Mouse (Mus musculus) urinary bladder, postnatal 14 days (tissue): ENCODE data around the gene Sdf2.
A peak's percentile ranks its signal among the peaks of the same experiment; 100 is the strongest.

ENCODE experiments used
- DNase-seq: peaks from one replicate; pipeline ENCODE4 v3.0.0; 2021; ENCODE audit warnings: low spot score

Sdf2 gene

DNA sequence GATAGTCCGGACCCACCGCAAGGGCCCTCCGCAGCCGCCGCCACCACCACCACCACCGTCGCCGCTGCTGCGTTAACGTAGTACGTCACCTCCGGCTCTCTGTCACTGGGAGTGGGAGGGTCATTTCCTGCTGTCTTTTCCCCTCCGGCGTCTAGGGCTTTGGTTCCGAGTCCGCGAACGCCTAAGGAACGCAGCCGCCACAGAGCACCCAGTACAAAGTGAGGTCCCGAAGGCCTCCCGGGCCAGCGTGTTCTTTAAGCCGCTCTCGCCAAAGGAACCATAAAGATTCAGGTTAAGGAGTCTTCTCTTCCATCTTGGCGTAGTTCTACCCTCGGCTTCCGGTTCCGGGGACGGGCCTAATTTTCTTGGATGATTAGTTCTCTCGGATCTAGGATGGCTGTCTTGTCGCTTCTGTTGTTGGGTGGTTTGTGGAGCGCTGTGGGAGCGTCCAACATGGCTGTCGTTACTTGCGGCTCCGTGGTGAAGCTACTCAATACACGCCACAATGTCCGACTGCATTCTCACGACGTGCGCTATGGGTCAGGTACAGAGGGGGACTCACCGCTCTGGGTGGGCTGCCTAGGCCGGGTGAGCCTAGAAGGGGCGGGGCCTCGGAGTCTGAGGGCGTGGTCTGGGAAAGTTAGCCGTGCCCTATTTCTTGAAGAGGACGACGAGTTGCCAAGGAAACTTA lies at the start of gene Sdf2, which contains the start of gene Supt6:
Gene Sdf2 (plus strand): TSS at position 120 of the 691 bp plus-strand sequence.
Gene Supt6 (minus strand): TSS at position 361 of the 691 bp plus-strand sequence.
- DNase-seq: peak; percentile 91

DNA sequence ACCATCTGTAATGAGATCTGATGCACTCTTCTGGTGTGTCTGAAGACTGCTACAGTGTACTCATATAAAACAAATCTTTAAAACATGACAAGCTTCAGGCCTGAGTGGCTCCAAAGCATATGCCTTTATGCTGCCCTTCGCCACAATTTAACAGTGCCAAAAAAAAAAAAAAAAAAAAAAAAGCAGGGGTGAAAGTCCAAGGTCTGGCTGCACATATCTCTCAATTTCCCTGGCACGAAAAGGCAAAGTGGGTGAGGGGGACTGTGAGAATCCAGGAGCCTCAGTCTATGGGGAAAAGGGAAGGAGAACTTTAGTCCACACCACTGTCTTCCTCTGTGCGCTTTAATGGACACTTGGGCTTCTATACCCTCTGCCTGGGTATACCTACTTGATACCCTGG lies 43.2 kb upstream of the Sdf2 start:
- DNase-seq: no peak

GRCm38 (mm10) chr11:78204287-78204686 lies 41.3 kb upstream of the Sdf2 start:
- DNase-seq: no peak

DNA sequence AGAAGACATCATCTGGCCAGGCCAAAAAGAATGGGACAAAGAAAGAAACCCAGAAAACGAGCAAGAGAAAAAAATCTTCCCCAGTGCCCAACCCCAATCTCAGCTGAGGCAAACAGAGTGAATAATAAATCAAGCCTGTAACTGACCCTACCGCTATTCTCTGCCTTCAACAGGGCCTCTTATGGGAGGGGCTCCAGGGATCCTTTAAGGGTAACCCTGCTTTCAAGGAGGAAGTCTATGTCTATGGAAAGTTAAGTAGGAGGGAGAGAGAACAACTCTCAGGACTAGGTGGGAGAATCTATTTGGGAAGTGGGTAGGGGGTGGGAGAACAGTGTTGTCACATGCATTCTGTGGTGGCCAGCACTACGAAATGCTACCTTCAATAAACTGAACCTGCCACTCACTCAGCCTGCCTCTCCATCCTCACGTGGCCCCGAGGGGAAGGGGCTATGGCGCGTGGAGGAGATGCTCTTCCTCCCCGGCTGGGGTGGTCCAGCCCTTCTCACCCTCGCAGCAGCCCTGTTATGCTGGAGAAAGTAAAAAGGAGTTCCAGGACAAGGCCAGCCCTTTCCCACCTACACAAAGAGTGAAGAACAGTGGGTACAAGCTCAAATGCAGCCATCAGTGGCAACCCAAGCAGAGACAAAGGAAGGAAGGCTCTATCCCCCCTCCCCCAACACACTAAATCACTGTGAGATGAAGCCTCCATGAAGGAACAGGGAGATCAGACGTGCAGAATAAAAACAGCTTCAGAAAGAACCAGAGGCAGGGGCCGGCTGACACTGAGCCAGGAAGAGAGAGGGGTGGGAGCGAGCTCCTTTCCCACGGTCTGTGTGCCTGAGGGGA lies 40.0 kb upstream of the Sdf2 start:
- no peak for DNase-seq

GRCm38 (mm10) chr11:78207190-78207589 lies 38.4 kb upstream of the Sdf2 start:
- DNase-seq: no peak

- no peak for DNase-seq
Measured at GRCm38 (mm10) chr11:78209886-78210285, 35.7 kb upstream of the Sdf2 start.

DNA sequence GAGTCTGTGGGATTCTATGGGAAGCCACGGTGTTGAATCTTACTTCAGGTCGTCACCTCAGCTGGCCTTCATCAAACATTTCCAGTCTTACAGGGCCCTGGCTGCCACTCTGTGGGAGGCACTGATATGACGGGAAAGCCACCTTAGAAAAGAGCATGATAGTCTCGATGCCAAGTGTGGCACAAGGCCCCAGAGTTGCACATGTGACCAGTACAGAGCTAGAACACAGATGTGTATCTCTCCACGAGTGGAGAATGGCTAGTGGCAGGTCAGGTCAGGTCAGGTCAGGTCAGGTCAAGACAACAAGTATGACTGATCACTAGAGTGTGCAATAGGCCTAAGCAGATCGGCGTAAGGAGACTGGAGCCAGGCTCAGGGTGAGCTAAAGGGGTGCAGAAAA lies 34.9 kb upstream of the Sdf2 start:
- no peak for DNase-seq

DNA sequence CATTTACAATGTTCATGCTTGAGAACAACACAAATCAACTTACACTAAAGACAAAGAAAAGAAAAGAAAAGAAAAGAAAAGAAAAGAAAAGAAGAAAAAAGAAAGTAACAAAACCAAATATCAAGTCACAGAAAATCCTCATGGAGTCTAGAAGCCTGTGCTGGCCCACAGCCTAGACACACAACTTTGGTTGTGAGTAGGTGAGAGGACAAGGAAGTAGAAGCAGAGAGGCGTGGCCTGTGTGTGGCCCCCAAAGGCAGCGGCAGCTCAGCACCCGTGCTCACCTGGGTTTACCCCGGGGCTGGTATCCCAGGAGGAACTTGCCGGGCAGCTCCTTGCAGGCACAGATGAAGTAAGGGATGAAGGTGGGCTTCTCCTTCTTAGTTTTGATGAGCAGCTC lies 34.0 kb upstream of the Sdf2 start:
- no peak for DNase-seq

DNA sequence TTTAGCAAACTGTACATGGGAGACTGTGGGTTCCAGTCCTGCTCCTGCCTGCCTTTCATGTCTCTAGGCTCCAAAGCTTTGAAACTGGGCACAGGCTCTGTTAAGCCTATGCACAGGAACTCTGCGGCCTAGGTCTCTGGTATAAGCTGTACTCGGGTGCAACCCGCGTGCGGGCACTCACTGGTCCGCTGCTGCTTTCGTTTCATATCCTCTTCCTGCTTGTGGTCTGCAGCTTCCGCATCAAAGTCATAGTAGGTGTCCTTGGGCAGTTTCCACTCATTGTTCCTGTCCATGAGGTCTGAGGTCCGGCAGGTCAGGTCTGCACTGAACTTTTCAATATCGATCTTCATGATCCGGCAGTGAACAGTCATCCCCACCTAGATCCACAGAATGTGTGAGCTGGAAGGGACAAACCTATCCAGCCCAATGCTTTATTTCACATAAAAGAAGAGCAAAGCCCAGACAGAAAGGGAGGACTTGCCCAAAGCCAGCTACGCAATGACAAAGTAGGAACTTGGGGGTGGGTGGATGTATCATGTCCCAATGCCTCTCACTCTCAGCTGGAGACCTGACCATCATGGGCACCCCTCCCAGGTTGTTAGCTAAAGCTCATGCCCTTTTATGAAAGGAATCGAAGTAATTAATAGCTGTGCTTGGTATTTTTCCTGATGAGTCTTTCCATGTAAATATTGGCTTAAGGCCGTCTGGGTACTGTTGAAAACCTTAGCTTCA lies 32.3 kb upstream of the Sdf2 start:
- DNase-seq: no peak

GRCm38 (mm10) chr11:78215709-78216317 lies 29.7 kb upstream of the Sdf2 start:
- no peak for DNase-seq

DNA sequence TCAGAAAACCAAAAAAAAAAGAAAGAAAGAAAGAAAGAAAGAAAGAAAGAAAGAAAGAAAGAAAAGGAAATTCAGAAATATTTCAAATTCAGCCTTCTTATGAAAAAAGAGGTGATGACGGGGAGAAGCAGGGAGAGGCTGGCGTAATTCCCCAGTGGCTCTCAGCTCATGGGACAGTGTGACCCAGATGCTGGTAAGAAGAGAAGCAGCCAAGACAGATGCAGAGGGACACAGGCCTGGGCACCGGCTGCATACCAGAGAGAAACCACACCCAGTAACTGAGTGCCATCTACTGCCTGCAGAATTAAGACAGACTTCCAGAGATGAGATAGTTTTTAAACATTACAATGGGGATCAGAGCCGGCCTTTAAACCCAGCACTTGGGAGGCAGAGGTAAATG lies 22.0 kb upstream of the Sdf2 start:
- DNase-seq: no peak

DNA sequence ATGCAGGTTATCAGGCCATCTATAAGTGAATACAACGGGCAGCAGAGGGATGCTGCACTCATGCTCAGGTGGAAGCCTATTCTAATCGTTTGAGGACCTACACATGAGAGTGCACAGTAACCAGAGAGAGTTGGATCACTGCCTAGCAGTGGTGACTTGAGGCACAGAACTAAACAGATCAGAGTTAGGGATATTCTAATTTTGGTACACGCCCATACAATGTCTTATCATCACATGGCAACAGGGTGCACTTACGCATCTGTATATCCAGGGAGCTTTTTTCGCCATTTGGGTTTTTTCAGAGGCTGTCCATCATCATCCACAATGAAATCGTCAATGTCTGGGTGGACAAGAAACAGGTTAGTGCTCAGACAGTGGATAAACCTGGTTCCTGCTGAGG lies 14.0 kb upstream of the Sdf2 start:
- no peak for DNase-seq

DNA sequence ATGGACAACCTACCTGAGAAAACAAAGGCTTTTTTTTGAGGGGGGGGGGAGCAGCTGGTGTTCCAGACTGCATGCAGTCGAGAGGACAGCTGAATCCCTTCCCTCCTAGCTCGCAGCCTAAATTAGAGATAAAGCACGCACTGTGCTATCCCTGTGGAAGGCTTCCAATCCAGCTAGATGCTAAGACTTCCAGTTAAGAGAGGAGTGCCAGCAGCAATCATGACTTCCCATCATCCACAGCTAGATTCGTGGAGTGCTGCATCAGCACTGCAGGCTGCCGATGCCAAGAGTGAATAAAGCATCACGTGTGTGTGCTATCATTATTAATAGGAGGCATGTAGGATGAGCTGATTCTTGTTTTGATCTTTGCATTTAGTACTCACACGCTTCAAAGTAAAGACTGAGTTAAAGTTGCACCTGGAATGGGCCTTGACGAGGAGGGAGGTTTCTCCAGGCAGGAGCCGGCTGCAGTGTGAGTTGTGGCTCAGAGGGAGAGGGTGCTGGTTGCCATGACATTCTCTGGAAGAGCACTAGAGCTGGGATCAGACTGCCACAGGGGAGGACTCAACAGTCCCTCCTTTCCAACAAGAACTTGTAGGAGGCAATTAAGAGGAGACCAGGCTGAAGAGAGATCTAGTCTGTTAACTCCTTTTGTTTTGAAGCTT lies 5.2 kb upstream of the Sdf2 start:
- DNase-seq: peak; percentile 15

- no peak for DNase-seq
Measured at GRCm38 (mm10) chr11:78245261-78245626, 302 bp upstream of the Sdf2 start.

DNA sequence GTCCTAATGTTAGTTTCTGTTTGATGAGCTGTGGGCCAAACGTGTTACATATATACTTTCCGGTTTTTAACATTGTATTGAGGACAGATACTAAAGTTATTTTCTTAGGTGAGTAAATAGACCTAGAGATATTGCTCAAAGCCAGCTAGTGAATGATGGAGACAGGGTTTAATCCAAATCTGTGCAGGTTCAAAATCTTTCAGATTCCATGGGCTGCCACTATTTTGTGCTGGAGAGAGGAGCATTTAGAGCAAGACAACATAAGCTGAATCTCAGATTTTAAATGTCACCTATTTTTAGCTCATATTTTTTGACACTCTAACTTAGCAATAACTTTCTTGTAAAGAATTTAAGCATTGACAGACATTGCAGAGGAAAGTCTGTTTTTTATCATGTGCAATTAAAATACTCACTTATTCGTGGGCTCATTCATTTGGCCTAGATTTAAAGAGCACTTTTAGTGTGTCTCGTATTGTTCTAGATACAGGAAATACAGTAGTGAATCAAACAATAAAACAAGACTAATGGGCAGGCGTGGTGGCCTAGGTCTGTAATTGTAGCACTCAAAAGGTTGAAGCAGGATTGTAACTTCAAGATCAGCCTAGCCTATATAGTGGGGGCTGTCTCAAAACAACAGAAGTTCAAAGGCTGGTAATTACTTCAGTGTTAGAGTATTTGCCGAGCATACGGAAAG lies 919 bp downstream of the Sdf2 start:
- DNase-seq: no peak

DNA sequence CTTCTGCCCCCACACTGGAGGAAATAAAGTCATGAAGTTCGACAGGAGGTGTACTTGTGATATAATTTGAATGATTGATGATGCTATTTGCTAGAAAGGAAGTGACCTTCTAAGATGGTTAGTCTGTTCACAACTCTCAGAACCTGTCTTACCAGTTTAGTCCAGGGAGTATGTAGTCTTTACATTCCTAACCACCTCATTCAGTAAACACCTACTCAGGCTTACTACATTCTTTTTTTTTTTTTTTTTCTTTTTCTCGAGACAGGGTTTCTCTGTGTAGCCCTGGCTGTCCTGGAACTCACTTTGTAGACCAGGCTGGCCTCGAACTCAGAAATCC lies 1.4 kb downstream of the Sdf2 start:
- DNase-seq: no peak

DNA sequence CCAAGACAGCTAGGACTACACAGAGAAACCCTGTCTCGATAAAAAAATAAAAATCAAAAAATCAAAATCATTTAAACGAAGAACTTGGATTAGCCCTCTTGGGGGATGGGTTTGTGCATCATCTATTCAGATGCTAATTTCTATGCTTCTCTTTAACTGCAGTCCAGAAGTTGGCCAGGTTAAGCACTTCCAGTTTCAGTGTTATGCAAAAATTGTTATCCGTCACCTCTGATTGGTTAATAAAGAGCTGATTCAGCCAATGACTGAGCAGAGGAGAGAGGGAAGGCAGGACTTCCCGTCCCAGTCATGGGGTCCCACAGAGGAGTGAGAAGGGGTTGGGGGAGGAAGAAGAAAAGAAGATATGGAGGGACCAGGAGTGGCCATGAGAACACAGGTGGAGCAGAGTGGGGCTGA lies 2.2 kb downstream of the Sdf2 start:
- DNase-seq: no peak

DNA sequence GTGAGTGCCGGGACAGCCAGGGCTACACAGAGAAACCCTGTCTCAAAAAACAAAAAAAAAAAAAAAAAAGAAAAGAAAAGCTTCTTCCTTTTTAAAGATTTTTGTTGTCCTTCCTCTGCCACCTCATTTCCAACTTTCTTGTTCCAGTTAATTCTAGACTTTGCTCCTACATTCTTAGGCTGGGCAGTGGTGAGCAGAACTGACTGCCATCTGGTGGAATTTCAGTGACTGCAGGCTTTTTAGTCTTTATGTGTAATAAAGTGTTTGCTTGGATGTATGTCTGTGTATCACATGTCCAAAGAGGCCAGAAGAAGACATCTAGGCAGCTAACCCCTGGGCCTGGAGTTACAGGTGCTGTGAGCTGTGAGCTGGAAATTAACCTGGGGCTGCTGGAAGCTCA lies 11.1 kb downstream of the Sdf2 start:
- no peak for DNase-seq

GRCm38 (mm10) chr11:78260489-78261258 lies 15.1 kb downstream of the Sdf2 start:
- no peak for DNase-seq
